Mouse (Mus musculus) lung, postnatal 0 days (tissue): Measurements from ENCODE around the gene Pum2.

Source experiments
- CTCF ChIP-seq: IDR thresholded peaks from 2 replicates; pipeline ENCODE4 v1.5.1; 2016; ENCODE audit warnings: antibody characterized with exemption, mild to moderate bottlenecking
- EP300 ChIP-seq: IDR thresholded peaks from 2 replicates; pipeline ENCODE4 v1.6.1; 2016; ENCODE audit warnings: antibody characterized with exemption, mild to moderate bottlenecking, control low read depth

DNA sequence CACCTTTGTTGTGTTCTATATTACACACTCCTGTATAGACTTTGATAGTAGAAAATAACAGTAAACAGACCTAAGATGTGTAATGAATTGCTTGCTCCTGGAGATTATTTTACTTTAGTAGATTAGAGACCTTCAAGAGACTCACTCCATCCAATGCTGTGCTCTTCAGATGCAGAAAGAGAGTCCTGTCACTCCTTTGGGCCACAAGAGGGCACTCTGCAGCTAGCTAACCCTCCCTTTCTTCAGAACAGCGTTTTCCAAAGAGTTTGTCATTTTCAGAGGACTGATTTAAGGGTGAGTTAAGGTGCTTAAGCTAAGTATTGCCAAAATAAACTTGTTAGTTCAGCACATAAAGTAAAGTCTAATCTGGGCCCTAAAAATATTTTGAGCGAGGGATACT, 25.0 kb downstream of the Pum2 start:
- peak; percentile 87 for TF ChIP-seq CTCF
- no peak for TF ChIP-seq EP300
